Mouse (Mus musculus) liver, embryonic 11.5 days (tissue): ENCODE data around the gene Metap1d. TPM values are rescaled to one million over a fixed set of nuclear protein-coding genes. Genes with fewer than 3 reads are reported as not detected.

ENCODE experiments used
- ATAC-seq: fragments of 200-750 bp; cut with Nextera tagmentation; replicated peaks from 2 replicates; pipeline ENCODE4 v1.8.0; 2017; ENCODE audit warnings: moderate number of reproducible peaks, mild to moderate bottlenecking, moderate TSS enrichment, moderate library complexity; ENCODE audit not compliant: low FRiP score
- DNase-seq: peaks from one replicate; pipeline ENCODE4 v3.0.0-alpha.2; 2017; ENCODE audit warnings: low spot score
- H3K27ac ChIP-seq: fragments of 300-500 bp; sonication (generic); 2 replicates; pipeline ENCODE4 v1.5.1; 2014; ENCODE audit warnings: mild to moderate bottlenecking, low read depth, low read length, control low read depth
- H3K27me3 ChIP-seq: fragments of 300-500 bp; sonication (generic); replicated peaks from 2 replicates; pipeline ENCODE4 v1.6.1; 2014; ENCODE audit warnings: low read length, mixed read lengths; ENCODE audit not compliant: control insufficient read depth, insufficient read depth
- H3K36me3 ChIP-seq: fragments of 300-500 bp; sonication (generic); 2 replicates; pipeline ENCODE4 v1.6.1; 2014; ENCODE audit warnings: mild to moderate bottlenecking, low read length, moderate library complexity, mixed read lengths; ENCODE audit not compliant: control insufficient read depth, insufficient read depth
- H3K4me1 ChIP-seq: fragments of 300-500 bp; sonication (generic); replicated peaks from 2 replicates; pipeline ENCODE4 v1.6.1; 2014; ENCODE audit warnings: low read length, mixed read lengths; ENCODE audit not compliant: control insufficient read depth, insufficient read depth
- H3K4me2 ChIP-seq: fragments of 300-500 bp; sonication (generic); 2 replicates; pipeline ENCODE4 v1.6.1; 2014; ENCODE audit warnings: mild to moderate bottlenecking, control low read depth, moderate library complexity
- H3K4me3 ChIP-seq: fragments of 300-500 bp; sonication (generic); 2 replicates; pipeline ENCODE4 v1.5.1; 2014; ENCODE audit warnings: low read depth, low read length, control low read depth
- H3K9ac ChIP-seq: fragments of 300-500 bp; sonication (generic); 2 replicates; pipeline ENCODE4 v1.6.1; 2014; ENCODE audit warnings: low read depth, low read length, control low read depth
- H3K9me3 ChIP-seq: fragments of 300-500 bp; sonication (generic); 2 replicates; pipeline ENCODE4 v1.6.1; 2016; ENCODE audit warnings: low read length, inconsistent platforms, mixed read lengths; ENCODE audit not compliant: control insufficient read depth
- WGBS: fragments of 180-500 bp; shearing (Covaris S2); extraction: QIAGEN DNeasy Blood & Tissue Kit; methylation state at CpG from one replicate; pipeline ENCODE4 v1.1.7; 2014; 5-methylcytosine and 5-hydroxymethylcytosine counted together
- polyA plus RNA-seq: library from polyadenylated mRNA; unstranded; fragments of >200 nt; fragmentation: Nextera tagmentation; extraction: Ambion mirVana; gene quantifications from 2 replicates; pipeline ENCODE4 v1.2.1, GENCODE M21; 2014

Gene Metap1d
- polyA plus RNA-seq, 1 experiment from 2014 or later = 37.7 TPM

- Histone ChIP-seq H3K9me3 (no peaks in the 10 kb centered on the region), H3K27ac (no peak overlapping the region), H3K4me1 (peaks cover 28% of the 10 kb centered on the region), H3K4me3 (peak overlapping the region; percentile 23), H3K27me3 (peaks cover 96% of the 10 kb centered on the region), H3K4me2 (peak overlapping the region; percentile 38), H3K9ac (no peak overlapping the region), H3K36me3 (no peaks in the 10 kb centered on the region)
- DNase-seq (no peak), ATAC-seq (0 out of 2 replicates have a peak, but pooled peaks have one; percentile 14)
- WGBS = under 1% methylated on average over 29 of the region's 30 CpGs
Observed at GRCm38 (mm10) chr2:71542816-71543301, 89.8 kb downstream of the Metap1d start.

GRCm38 (mm10) chr2:71543531-71543930 is 90.5 kb downstream of the Metap1d start:
- Histone ChIP-seq H3K36me3 (no peaks in the 10 kb centered on the region), H3K27me3 (peaks cover 96% of the 10 kb centered on the region), H3K9me3 (no peaks in the 10 kb centered on the region), H3K4me1 (peaks cover 28% of the 10 kb centered on the region), H3K9ac (no peak overlapping the region), H3K4me2 (no peak overlapping the region), H3K4me3 (no peak overlapping the region), H3K27ac (no peak overlapping the region)
- DNase-seq (no peak), ATAC-seq (no peak)
- WGBS = 3% methylated on average over 9 of the region's 9 CpGs

- WGBS = 5% methylated on average over 20 of the region's 20 CpGs
- peak overlapping the region; percentile 23 for H3K4me3 ChIP-seq
- no peak overlapping the region for H3K9ac ChIP-seq
- H3K27ac ChIP-seq = no peak overlapping the region
- H3K27me3 ChIP-seq = peaks cover 96% of the 10 kb centered on the region
- no peaks in the 10 kb centered on the region for H3K9me3 ChIP-seq
- ATAC-seq (no peak), DNase-seq (no peak)
- H3K4me1 ChIP-seq = peaks cover 28% of the 10 kb centered on the region
- H3K4me2 ChIP-seq = no peak overlapping the region
- H3K36me3 ChIP-seq = no peaks in the 10 kb centered on the region
Observed at GRCm38 (mm10) chr2:71543948-71544347, 90.9 kb downstream of the Metap1d start.

- Histone ChIP-seq H3K36me3 (no peaks in the 10 kb centered on the region), H3K9me3 (no peaks in the 10 kb centered on the region), H3K27me3 (peaks cover 96% of the 10 kb centered on the region), H3K4me2 (peak overlapping the region; percentile 16; the same call in 1 of the 2 replicates), H3K4me1 (peaks cover 28% of the 10 kb centered on the region), H3K4me3 (peak overlapping the region; percentile 23), H3K27ac (no peak overlapping the region), H3K9ac (no peak overlapping the region)
- 0 out of 2 replicates have a peak, but pooled peaks have one; percentile 21 for ATAC-seq
- WGBS = 2% methylated on average over 61 of the region's 61 CpGs
- DNase-seq = no peak
Observed at GRCm38 (mm10) chr2:71544391-71545285, 91.6 kb downstream of the Metap1d start.

- no peak overlapping the region for H3K9ac ChIP-seq
- peak overlapping the region; percentile 98 for H3K4me2 ChIP-seq
- ATAC-seq = 0 out of 2 replicates have a peak, but pooled peaks have one; percentile 6
- H3K36me3 ChIP-seq = no peaks in the 10 kb centered on the region
- H3K4me3 ChIP-seq = peak overlapping the region; percentile 59
- H3K4me1 ChIP-seq = peaks cover 28% of the 10 kb centered on the region
- no peaks in the 10 kb centered on the region for H3K9me3 ChIP-seq
- H3K27ac ChIP-seq = no peak overlapping the region
- peaks cover 96% of the 10 kb centered on the region for H3K27me3 ChIP-seq
- WGBS = 2% methylated on average over 32 of the region's 32 CpGs
- DNase-seq = peak; percentile 71
Observed at GRCm38 (mm10) chr2:71545401-71545881, 92.4 kb downstream of the Metap1d start.

GRCm38 (mm10) chr2:71545882-71546639 is 93.0 kb downstream of the Metap1d start:
- H3K4me2 ChIP-seq = peak overlapping the region; percentile 98
- H3K4me1 ChIP-seq = peaks cover 28% of the 10 kb centered on the region
- peak overlapping the region; percentile 59 for H3K4me3 ChIP-seq
- WGBS = under 1% methylated on average over 59 of the region's 59 CpGs
- H3K36me3 ChIP-seq = no peaks in the 10 kb centered on the region
- H3K9me3 ChIP-seq = no peaks in the 10 kb centered on the region
- DNase-seq (peak; percentile 71), ATAC-seq (0 out of 2 replicates have a peak, but pooled peaks have one; percentile 18)
- H3K27ac ChIP-seq = no peak overlapping the region
- H3K9ac ChIP-seq = 0 out of 2 replicates have a peak overlapping the region, but pooled peaks have one; percentile 22
- peaks cover 94% of the 10 kb centered on the region for H3K27me3 ChIP-seq

- DNase-seq (peak; percentile 78), ATAC-seq (0 out of 2 replicates have a peak, but pooled peaks have one; percentile 30)
- peaks cover 23% of the 10 kb centered on the region for H3K4me1 ChIP-seq
- WGBS = under 1% methylated on average over 37 of the region's 37 CpGs
- H3K4me3 ChIP-seq = peak within 1 kb of the TSS; percentile 59
- peaks cover 94% of the 10 kb centered on the region for H3K27me3 ChIP-seq
- H3K4me2 ChIP-seq = peak within 1 kb of the TSS; percentile 98
- no peak within 1 kb of the TSS for H3K27ac ChIP-seq
- H3K36me3 ChIP-seq = no peaks in the 10 kb centered on the region
- no peaks in the 10 kb centered on the region for H3K9me3 ChIP-seq
- 0 out of 2 replicates have a peak within 1 kb of the TSS, but pooled peaks have one; percentile 22 for H3K9ac ChIP-seq
Observed at GRCm38 (mm10) chr2:71546640-71547071, 93.6 kb downstream of the Metap1d start, which contains the start of gene Dlx2. TSS of gene Dlx2 (minus strand) at chr2:71546754.

GRCm38 (mm10) chr2:71547829-71548228 is 94.8 kb downstream of the Metap1d start:
- no peaks in the 10 kb centered on the region for H3K36me3 ChIP-seq
- no peak overlapping the region for H3K27ac ChIP-seq
- no peaks in the 10 kb centered on the region for H3K9me3 ChIP-seq
- no peak overlapping the region for H3K4me2 ChIP-seq
- no peak overlapping the region for H3K4me3 ChIP-seq
- H3K9ac ChIP-seq = no peak overlapping the region
- peaks cover 94% of the 10 kb centered on the region for H3K27me3 ChIP-seq
- WGBS = 1% methylated on average over 8 of the region's 8 CpGs
- no peak for ATAC-seq
- peaks cover 23% of the 10 kb centered on the region for H3K4me1 ChIP-seq
- DNase-seq = peak; percentile 67
